Mouse (Mus musculus) layer of hippocampus, adult 18-20 months (tissue): ENCODE measurements around the gene Psmd13. TPM values are rescaled to one million over a fixed set of nuclear protein-coding genes. Genes with fewer than 3 reads are reported as not detected.
A peak's percentile ranks its signal among the peaks of the same experiment; 100 is the strongest.

Source experiments
- DNase-seq, 2 experiments: peaks; one replicate each; pipeline ENCODE4 v3.0.0; 2022; ENCODE audit warnings: low spot score in 2 of 2
- total RNA-seq, 2 experiments: library from RNA; stranded (reverse); gene quantifications; 2 replicates each; pipeline ENCODE4 v1.2.3; 2021

The Psmd13 gene
- total RNA-seq, 2 experiments from 2014 or later = 104 to 112 TPM

GRCm38 (mm10) chr7:140903212-140903611 is 21.4 kb downstream of the Psmd13 start:
- DNase-seq = peak; percentile 46 to 80

GRCm38 (mm10) chr7:140905642-140906081 is 23.9 kb downstream of the Psmd13 start:
- DNase-seq = no peak

DNA sequence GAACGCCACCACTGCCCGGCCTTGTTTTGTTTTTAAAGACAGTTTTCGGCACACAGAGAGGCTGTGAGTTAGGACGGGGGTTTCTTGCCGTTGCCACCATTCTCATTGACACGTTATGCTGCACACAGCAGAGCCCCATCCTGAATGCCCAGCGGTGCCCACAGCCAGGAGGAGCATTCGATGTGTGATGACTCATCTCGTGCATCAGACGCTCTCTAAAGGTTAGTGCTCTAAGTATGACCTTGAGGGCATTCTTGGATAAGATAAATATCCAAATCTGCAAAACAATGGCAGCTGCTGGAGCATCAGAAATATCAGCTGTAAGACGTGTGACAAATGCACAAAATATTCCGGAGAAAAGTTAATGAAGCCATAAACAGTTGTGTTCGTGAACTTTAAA is 25.4 kb downstream of the Psmd13 start:
- DNase-seq = no peak

DNA sequence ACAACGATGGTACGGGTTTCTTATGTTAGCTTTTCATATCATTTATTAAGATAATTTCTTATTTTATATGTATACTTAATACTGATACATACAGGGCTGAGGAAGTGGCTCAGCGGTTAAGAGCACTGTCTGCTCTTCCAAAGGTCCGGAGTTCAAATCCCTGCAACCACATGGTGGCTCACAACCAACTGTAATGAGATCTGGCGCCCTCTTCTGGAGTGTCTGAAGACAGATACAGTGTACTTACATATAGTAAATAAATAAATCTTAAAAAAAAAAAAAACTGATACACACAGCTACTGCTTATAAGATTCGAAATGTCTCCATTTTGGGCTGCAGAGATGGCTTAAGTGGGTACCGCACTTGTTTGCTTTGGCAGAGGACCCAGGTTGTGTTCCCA is 25.9 kb downstream of the Psmd13 start:
- no peak for DNase-seq

DNA sequence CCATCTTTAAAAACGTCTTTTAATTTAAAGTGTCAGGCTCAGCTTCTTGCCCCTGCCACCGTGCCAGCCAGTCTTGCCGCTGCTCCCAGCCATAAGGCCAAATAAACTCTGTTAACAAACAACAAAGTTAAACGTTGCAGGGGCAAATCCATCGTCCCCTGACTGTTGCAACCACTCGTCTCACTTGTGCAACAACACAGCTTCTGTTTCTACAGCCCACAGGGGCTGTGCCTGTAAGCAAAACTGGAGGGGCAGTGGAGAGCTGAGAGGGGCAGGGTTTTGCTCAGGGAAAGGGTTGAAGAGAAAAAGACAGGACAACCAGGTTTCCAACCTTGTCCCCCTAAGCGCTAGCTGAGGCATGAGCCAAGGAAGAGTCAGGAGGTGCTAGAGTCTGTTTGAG is 26.4 kb downstream of the Psmd13 start:
- DNase-seq = no peak

DNA sequence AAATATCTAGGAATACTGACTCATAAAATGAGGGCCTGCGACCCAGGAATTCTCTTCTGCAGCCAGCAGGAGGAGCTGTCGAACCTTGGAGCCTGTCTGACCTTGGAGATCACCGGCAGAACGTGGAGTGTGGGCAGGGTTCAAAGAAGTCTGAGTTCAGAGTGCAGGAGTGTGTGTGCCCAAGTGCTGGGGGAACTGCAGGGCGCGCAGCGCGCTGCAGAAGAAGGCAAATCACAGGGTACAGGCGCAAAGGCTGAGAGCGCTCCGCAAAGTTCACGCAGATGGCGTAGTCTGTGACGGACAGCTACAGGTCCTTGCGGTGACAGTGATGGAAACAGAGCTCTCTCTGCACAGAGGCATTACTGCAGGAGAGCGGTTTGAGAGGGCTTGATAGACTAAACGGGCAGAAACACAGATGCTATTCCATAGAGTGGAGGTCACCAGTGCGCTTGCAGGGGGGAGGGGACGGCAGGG is 26.9 kb downstream of the Psmd13 start:
- peak; percentile 50 to 78 for DNase-seq

DNA sequence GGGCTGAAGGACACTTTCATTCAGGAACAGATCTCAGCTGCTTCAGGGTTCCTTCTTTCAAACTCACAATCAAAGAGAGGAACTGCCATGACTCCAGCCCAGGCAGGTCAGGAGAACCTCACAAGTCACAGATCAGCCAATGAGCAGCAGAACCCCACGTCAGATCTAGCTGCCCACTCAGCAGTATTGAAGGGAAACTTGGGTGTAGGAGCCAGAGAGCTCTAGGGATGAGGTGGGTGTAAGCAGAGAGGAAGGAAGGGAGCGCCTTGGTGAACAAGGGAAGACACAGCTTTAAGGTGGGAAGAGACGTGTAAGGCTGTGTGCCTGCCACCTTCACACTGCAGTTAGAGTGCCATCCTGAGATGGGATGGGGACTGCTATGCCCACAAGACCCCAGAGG is 30.5 kb downstream of the Psmd13 start:
- DNase-seq = no peak

DNA sequence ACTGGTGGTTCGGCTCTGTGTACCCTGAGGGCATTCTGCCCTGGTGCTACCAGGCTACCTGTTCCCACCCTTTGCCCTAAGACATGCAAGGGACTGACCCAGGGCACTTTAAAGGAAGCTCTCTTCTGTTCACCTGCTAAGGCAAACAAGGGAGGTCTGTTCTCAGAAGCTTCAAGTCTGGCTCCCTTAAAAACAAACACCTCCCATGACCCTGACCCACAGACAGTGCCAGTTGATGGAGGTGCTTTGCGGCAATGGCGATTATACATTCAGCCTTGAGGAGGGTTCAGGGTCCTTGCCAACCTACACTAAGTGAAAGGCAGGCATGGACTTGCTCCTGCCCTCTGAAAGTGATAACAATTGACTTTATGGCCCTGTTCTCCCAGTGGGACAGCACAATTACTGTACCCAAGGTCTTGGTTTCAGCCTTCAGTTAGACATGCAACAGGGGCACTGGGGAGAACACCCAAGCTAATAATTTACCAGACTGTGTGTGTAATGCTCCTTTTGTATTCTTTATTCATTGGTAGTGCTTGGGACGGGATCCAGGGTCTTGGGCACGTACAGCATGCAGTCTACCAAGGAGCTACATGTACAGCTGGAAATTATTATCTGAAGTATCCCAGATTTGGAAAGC is 31.2 kb downstream of the Psmd13 start:
- no peak for DNase-seq

- DNase-seq = no peak
Observed at GRCm38 (mm10) chr7:140914031-140914690, 32.4 kb downstream of the Psmd13 start.

DNA sequence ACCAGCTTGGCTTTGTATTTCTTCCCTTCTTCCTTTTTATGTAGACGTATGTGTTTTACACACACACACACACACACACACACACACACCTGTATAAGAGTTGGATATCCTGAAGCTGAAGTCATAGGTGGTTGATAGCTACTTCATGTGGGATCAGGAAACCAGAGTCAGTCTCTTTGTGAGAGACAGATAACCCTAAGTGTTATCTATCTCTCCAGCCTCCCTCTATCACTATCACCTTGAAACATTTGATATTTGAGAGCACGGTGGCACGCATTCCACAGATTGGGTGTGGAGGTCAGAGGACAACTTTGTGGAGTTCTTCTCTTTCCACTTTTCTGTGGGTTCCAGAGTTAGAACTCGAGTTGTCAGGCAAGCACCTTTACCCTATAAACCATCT is 38.1 kb downstream of the Psmd13 start:
- no peak for DNase-seq

DNA sequence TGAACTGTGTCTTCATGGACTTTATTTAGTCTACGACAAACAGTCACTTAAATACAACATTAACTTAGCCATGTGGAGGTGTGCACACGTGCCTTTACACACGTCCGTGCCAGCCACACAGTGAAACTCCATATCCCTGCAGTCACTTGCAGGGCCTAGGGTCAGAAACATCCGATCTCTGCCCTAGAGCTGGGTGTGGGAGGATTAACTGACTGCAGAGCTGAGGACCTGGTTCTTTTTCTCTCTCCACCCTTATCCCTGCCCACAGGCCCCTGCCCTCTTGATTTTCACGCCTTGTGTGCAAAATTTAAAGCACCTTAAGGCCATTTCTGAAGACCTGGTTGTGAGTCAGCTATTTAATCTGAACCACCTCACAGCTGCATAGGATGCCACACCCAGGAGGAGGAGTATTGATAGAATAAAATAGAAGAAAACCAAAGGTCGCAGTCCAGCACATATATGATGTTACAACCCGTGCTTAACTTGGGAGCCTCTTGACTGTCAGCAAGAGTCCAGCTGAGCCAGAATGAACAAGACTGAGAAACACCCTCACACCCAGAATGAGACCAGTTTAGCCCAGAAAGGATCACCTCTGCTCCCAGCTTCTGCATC is 38.8 kb downstream of the Psmd13 start, which contains the start of gene Nlrp6:
Gene Nlrp6 (plus strand): TSS at position 485 of the 612 bp plus-strand sequence.
- DNase-seq = no peak

GRCm38 (mm10) chr7:140921225-140921975 is 39.6 kb downstream of the Psmd13 start:
- DNase-seq = no peak

DNA sequence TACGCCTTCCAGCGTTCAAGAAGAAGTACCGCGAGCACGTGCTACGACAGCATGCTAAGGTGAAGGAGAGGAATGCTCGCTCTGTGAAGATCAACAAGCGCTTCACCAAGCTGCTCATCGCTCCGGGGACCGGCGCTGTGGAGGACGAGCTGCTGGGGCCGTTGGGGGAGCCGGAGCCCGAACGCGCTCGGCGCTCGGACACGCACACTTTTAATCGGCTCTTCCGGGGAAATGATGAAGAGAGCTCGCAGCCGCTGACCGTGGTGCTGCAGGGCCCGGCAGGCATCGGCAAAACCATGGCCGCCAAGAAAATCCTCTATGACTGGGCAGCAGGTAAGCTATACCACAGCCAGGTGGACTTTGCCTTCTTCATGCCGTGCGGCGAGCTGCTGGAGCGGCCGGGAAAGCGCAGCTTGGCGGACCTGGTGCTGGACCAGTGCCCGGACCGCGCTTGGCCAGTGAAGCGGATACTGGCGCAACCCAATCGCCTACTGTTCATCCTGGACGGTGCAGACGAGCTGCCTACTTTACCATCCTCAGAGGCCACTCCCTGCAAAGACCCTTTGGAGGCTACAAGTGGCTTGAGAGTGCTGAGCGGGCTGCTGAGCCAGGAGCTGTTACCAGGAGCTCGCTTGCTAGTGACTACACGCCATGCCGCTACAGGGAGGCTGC is 40.8 kb downstream of the Psmd13 start:
- DNase-seq = peak in 1 of 2 experiments; percentile 33

- DNase-seq = no peak
Observed at GRCm38 (mm10) chr7:140923070-140923775, 41.5 kb downstream of the Psmd13 start.

DNA sequence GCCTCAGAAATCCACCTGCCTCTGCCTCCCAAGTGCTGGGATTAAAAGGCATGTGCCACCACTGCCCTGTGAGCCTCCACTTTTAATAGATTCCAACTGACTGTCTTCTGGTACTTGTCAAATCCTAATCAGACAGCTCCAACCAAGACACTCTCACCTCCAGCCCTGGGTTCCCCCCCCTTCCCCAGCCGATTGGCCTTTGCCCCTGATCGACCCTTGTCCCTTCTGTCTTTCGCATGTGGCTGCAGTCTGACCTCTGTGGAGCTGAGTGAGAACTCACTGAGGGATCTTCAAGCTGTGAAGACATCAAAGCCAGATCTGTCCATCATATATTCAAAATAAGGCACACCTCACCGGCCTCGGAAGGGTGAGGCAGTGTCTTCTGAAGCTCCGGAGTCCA is 45.4 kb downstream of the Psmd13 start:
- DNase-seq = no peak

DNA sequence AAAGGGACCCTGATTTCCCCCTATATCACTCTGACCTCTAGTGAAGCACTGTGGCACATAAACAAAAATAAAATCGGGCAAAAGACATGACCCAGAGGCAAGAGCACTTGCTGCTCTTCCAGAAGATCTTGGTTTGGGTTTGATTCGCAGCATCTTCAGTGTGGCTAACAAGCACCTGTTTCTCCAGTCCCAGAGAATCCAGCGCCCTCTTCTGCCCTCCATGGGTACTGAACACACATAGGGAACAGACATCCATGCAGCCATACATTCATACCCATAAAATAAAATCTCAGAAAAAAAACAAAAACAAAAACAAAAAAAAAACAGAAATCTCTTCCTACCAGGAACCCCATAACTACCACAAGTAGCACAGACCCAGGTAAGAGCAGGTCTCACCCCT is 56.7 kb downstream of the Psmd13 start:
- no peak for DNase-seq

GRCm38 (mm10) chr7:140938896-140939295 is 57.1 kb downstream of the Psmd13 start:
- no peak for DNase-seq

DNA sequence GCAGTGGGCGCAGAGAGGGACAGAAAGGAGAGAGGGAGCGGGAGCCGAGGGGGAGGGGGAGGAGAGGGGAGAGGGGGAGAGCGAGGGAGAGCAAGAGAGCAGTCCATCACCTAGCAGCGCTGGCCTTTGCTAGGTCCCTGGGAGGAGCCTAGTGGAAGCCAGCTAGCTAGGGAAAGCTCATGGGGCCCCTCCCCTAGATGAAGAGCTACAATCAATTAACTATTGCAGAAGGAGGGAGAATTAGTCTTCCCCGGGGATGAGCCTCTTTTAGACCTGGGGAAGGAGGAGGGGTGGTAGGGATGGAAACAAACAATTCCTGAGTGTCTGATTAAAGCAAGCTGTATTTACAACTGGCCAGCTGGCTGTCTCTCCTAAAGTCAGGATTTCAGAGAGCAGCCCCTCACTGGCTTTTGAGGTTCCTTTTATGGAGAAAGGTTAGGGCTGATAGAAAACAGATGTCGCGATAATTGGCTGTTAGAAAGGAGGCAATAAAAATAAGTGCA is 58.0 kb downstream of the Psmd13 start:
- DNase-seq = no peak

GRCm38 (mm10) chr7:140941222-140942051 is 59.7 kb downstream of the Psmd13 start, which contains the start of gene Pgghg:
Pgghg (plus strand) TSS chr7:140941391.
- DNase-seq = peak; percentile 25 to 65
